Mouse (Mus musculus) cerebellum, postnatal 25 days (tissue): Measurements from ENCODE around the gene Fam122b.

Experiments
- DNase-seq, 2 experiments: peaks; one replicate each; pipeline ENCODE4 v3.0.0; 2021; ENCODE audit warnings: mixed read lengths in 2 of 2

Gene Fam122b

GRCm38 (mm10) chrX:53197681-53198080 is 71.9 kb downstream of the Fam122b start:
- DNase-seq: no peak

GRCm38 (mm10) chrX:53196392-53196791 is 73.2 kb downstream of the Fam122b start:
- no peak for DNase-seq
